Mouse (Mus musculus) heart, postnatal 0 days (tissue): Measurements from ENCODE around the gene Miga1.

ENCODE experiments used
- CTCF ChIP-seq: IDR thresholded peaks from 2 replicates; pipeline ENCODE4 v1.5.1; 2016; ENCODE audit warnings: antibody characterized with exemption, control low read depth, low read depth
- EP300 ChIP-seq: IDR thresholded peaks from 2 replicates; pipeline ENCODE4 v1.6.1; 2016; ENCODE audit warnings: antibody characterized with exemption, low read depth

GRCm38 (mm10) chr3:152243304-152243703 lies 96.9 kb downstream of the Miga1 start:
- TF ChIP-seq CTCF (no peak), EP300 (no peak)
